ENCODE assay signal across 8 mouse cellular contexts in genomic region chr5:120502147-120502621, GRCm38 (mm10). TPM values are rescaled to one million over a fixed set of nuclear protein-coding genes. Genes with fewer than 3 reads are reported as not detected.
A peak's percentile ranks its signal among the peaks of the same experiment; 100 is the strongest.
DNase-seq lines count a peak whose midpoint lies in the region; ATAC-seq lines count a peak whose summit lies in the region.

No protein-coding gene starts in this region.

- WGBS in heart, embryonic 14.5 days = 52% methylated on average over 9 of the region's 9 CpGs
- WGBS in hindbrain, embryonic 12.5 days = 70% methylated on average over 9 of the region's 9 CpGs
- 58% methylated on average over 9 of the region's 9 CpGs for WGBS in liver, embryonic 11.5 days
- WGBS in stomach, embryonic 16.5 days = 56% methylated on average over 9 of the region's 9 CpGs

- peak overlapping the region; percentile 93 for H3K9ac ChIP-seq in heart, embryonic 14.5 days (ENCODE audit: low read length)
- peak overlapping the region; percentile 88; the same call in 1 of the 2 replicates for H3K9ac ChIP-seq in hindbrain, embryonic 12.5 days
- peak overlapping the region; percentile 81; the same call in 1 of the 2 replicates for H3K9ac ChIP-seq in liver, embryonic 11.5 days (ENCODE audit: low read depth, low read length)
- H3K9ac ChIP-seq in stomach, embryonic 16.5 days (ENCODE audit: low read length) = peak overlapping the region; percentile 96

- DNase-seq in heart, postnatal 4 days = no peak
- peak; percentile 73 for DNase-seq in MN1 (ENCODE audit: low spot score)
- no peak for DNase-seq in liver, embryonic 11.5 days (ENCODE audit: low spot score)

- H3K4me1 ChIP-seq in heart, embryonic 14.5 days (ENCODE audit: control insufficient read depth in 2 of 2, insufficient read depth in 2 of 2, low read length in 2 of 2) = peaks cover 10 to 23% of the 10 kb centered on the region in 2 experiments
- H3K4me1 ChIP-seq in hindbrain, embryonic 12.5 days = peaks cover 19% of the 10 kb centered on the region
- H3K4me1 ChIP-seq in liver, embryonic 11.5 days (replicated peaks; ENCODE audit: control insufficient read depth, insufficient read depth, low read length) = peaks cover 15% of the 10 kb centered on the region
- H3K4me1 ChIP-seq in stomach, embryonic 16.5 days (ENCODE audit: control insufficient read depth, insufficient read depth, low read length) = peaks cover 17% of the 10 kb centered on the region

- no peak for ATAC-seq in heart, embryonic 14.5 days (ENCODE audit: insufficient number of reproducible peaks, insufficient read depth, low FRiP score, low read depth)
- no peak for ATAC-seq in hindbrain, embryonic 12.5 days (ENCODE audit: low FRiP score)
- ATAC-seq in liver, embryonic 11.5 days (replicated peaks; ENCODE audit: low FRiP score) = no peak
- ATAC-seq in stomach, embryonic 16.5 days (ENCODE audit: insufficient read depth, low FRiP score) = no peak
- ATAC-seq in erythroid progenitor cell, adult 5-6 weeks (replicated peaks; ENCODE audit: low FRiP score, poor library complexity, severe bottlenecking) = no peak
- ATAC-seq in activated CD4-positive, CD25-positive, alpha-beta regulatory T cell, adult 4 months = no peak

- H3K9me3 ChIP-seq in heart, embryonic 14.5 days (ENCODE audit: control insufficient read depth, low read length) = no peaks in the 10 kb centered on the region
- H3K9me3 ChIP-seq in hindbrain, embryonic 12.5 days (replicated peaks) = no peaks in the 10 kb centered on the region
- H3K9me3 ChIP-seq in liver, embryonic 11.5 days (ENCODE audit: control insufficient read depth, low read length) = no peaks in the 10 kb centered on the region
- H3K9me3 ChIP-seq in stomach, embryonic 16.5 days (replicated peaks; ENCODE audit: control insufficient read depth, low read length) = no peaks in the 10 kb centered on the region

- no peaks in the 10 kb centered on the region for H3K27me3 ChIP-seq in heart, embryonic 14.5 days (ENCODE audit: control insufficient read depth, insufficient read depth, low read length)
- H3K27me3 ChIP-seq in hindbrain, embryonic 12.5 days = no peaks in the 10 kb centered on the region
- H3K27me3 ChIP-seq in liver, embryonic 11.5 days (replicated peaks; ENCODE audit: control insufficient read depth, insufficient read depth, low read length) = no peaks in the 10 kb centered on the region
- H3K27me3 ChIP-seq in stomach, embryonic 16.5 days (ENCODE audit: control insufficient read depth, insufficient read depth, low read length) = no peaks in the 10 kb centered on the region

- H3K27ac ChIP-seq in heart, embryonic 14.5 days (replicated peaks in 1 of 2; ENCODE audit: control insufficient read depth in 1 of 2, insufficient read depth in 1 of 2, low read depth in 2 of 2, low read length in 2 of 2) = no peak overlapping the region
- H3K27ac ChIP-seq in hindbrain, embryonic 12.5 days = no peak overlapping the region
- H3K27ac ChIP-seq in liver, embryonic 11.5 days (ENCODE audit: low read depth, low read length) = no peak overlapping the region
- no peak overlapping the region for H3K27ac ChIP-seq in stomach, embryonic 16.5 days (ENCODE audit: low read length)

- H3K4me2 ChIP-seq in heart, embryonic 14.5 days (ENCODE audit: low read length) = peak overlapping the region; percentile 95
- peak overlapping the region; percentile 94 for H3K4me2 ChIP-seq in hindbrain, embryonic 12.5 days (replicated peaks)
- H3K4me2 ChIP-seq in liver, embryonic 11.5 days = peak overlapping the region; percentile 97
- peak overlapping the region; percentile 90 for H3K4me2 ChIP-seq in stomach, embryonic 16.5 days (ENCODE audit: low read depth, low read length)

- peaks cover 9% of the 10 kb centered on the region for H3K36me3 ChIP-seq in heart, embryonic 14.5 days (ENCODE audit: control insufficient read depth, insufficient read depth, low read length)
- 0 out of 2 replicates have a peak, but pooled peaks cover 6% of the 10 kb centered on the region for H3K36me3 ChIP-seq in hindbrain, embryonic 12.5 days
- 0 out of 2 replicates have a peak, but pooled peaks cover 1% of the 10 kb centered on the region for H3K36me3 ChIP-seq in liver, embryonic 11.5 days (ENCODE audit: control insufficient read depth, insufficient read depth, low read length)
- no peaks in the 10 kb centered on the region for H3K36me3 ChIP-seq in stomach, embryonic 16.5 days (ENCODE audit: control insufficient read depth, insufficient read depth, low read length)

- H3K4me3 ChIP-seq in heart, embryonic 14.5 days (ENCODE audit: control insufficient read depth in 1 of 2, insufficient read depth in 1 of 2, low read depth in 1 of 2, low read length in 2 of 2) = peak overlapping the region; percentile 83 to 94
- peak overlapping the region; percentile 91 for H3K4me3 ChIP-seq in hindbrain, embryonic 12.5 days
- peak overlapping the region; percentile 91 for H3K4me3 ChIP-seq in liver, embryonic 11.5 days (ENCODE audit: low read depth, low read length)
- H3K4me3 ChIP-seq in stomach, embryonic 16.5 days (replicated peaks; ENCODE audit: low read length) = peak overlapping the region; percentile 93

RNA-seq across cellular contexts. Expression of gene Plbd2, which starts 1.2 kb away (rescaled TPM):
- 35.1 and 36.1 TPM in 2 replicates for polyA plus RNA-seq in heart, embryonic 14.5 days (2014; fragmentation: Nextera tagmentation; extraction: Ambion mirVana)
- 10 to 100 TPM; 38.0 to 38.3 TPM for total RNA-seq in heart, postnatal 4 days (2021)
- 42.0 and 44.7 TPM in 2 replicates for polyA plus RNA-seq in hindbrain, embryonic 12.5 days (2016; fragmentation: Nextera tagmentation; extraction: Ambion mirVana)
- 32.8 and 35.1 TPM in 2 replicates for polyA plus RNA-seq in liver, embryonic 11.5 days (2014; fragmentation: Nextera tagmentation; extraction: Ambion mirVana)
- 37.1 and 40.3 TPM in 2 replicates for polyA plus RNA-seq in stomach, embryonic 16.5 days (2015; fragmentation: Nextera tagmentation; extraction: Ambion mirVana)
- total RNA-seq in erythroid progenitor cell, adult 5-6 weeks (2015; ENCODE audit: low replicate concordance) = 1.1 and 2.1 TPM in 2 replicates
- total RNA-seq in erythroid progenitor cell, adult 5-6 weeks (2017; ENCODE audit: low replicate concordance) = 2.0 and 3.9 TPM in 2 replicates
- polyA plus RNA-seq in activated CD4-positive, CD25-positive, alpha-beta regulatory T cell, adult 4 months (2017; shearing (Covaris generic)) = 1 to 10 TPM; 3.8 to 4.7 TPM

RNA-seq across cellular contexts. Expression of gene Slc8b1, which starts 8.8 kb away (rescaled TPM):
- 3.1 TPM in 2 replicates for polyA plus RNA-seq in heart, embryonic 14.5 days (2014; fragmentation: Nextera tagmentation; extraction: Ambion mirVana)
- 1 to 10 TPM; 8.7 to 9.3 TPM for total RNA-seq in heart, postnatal 4 days (2021)
- 3.5 and 4.0 TPM in 2 replicates for polyA plus RNA-seq in hindbrain, embryonic 12.5 days (2016; fragmentation: Nextera tagmentation; extraction: Ambion mirVana)
- polyA plus RNA-seq in liver, embryonic 11.5 days (2014; fragmentation: Nextera tagmentation; extraction: Ambion mirVana) = 5.1 and 5.5 TPM in 2 replicates
- polyA plus RNA-seq in stomach, embryonic 16.5 days (2015; fragmentation: Nextera tagmentation; extraction: Ambion mirVana) = 8.6 and 9.2 TPM in 2 replicates
- total RNA-seq in erythroid progenitor cell, adult 5-6 weeks (2015; ENCODE audit: low replicate concordance) = 3.4 and 5.0 TPM in 2 replicates
- 3.0 and 6.7 TPM in 2 replicates for total RNA-seq in erythroid progenitor cell, adult 5-6 weeks (2017; ENCODE audit: low replicate concordance)
- 1 to 10 TPM; 4.7 to 7.2 TPM for polyA plus RNA-seq in activated CD4-positive, CD25-positive, alpha-beta regulatory T cell, adult 4 months (2017; shearing (Covaris generic))

RNA-seq across cellular contexts. Expression of gene Sds, which starts 25.9 kb away (rescaled TPM):
- polyA plus RNA-seq in heart, embryonic 14.5 days (2014; fragmentation: Nextera tagmentation; extraction: Ambion mirVana) = not detected in 2 replicates
- total RNA-seq in heart, postnatal 4 days (2021) = not detected
- polyA plus RNA-seq in hindbrain, embryonic 12.5 days (2016; fragmentation: Nextera tagmentation; extraction: Ambion mirVana) = not detected in 2 replicates
- polyA plus RNA-seq in liver, embryonic 11.5 days (2014; fragmentation: Nextera tagmentation; extraction: Ambion mirVana) = not detected in 2 replicates
- 0.18 and 0.70 TPM in 2 replicates for polyA plus RNA-seq in stomach, embryonic 16.5 days (2015; fragmentation: Nextera tagmentation; extraction: Ambion mirVana)
- total RNA-seq in erythroid progenitor cell, adult 5-6 weeks (2015; ENCODE audit: low replicate concordance) = not detected in 2 replicates
- total RNA-seq in erythroid progenitor cell, adult 5-6 weeks (2017; ENCODE audit: low replicate concordance) = not detected in 2 replicates
- not detected for polyA plus RNA-seq in activated CD4-positive, CD25-positive, alpha-beta regulatory T cell, adult 4 months (2017; shearing (Covaris generic))

RNA-seq across cellular contexts. Expression of gene Sdsl, which starts 29.6 kb away (rescaled TPM):
- polyA plus RNA-seq in heart, embryonic 14.5 days (2014; fragmentation: Nextera tagmentation; extraction: Ambion mirVana) = 14.1 and 14.4 TPM in 2 replicates
- total RNA-seq in heart, postnatal 4 days (2021) = 10 to 100 TPM; 12.2 to 12.4 TPM
- polyA plus RNA-seq in hindbrain, embryonic 12.5 days (2016; fragmentation: Nextera tagmentation; extraction: Ambion mirVana) = 5.4 and 7.5 TPM in 2 replicates
- polyA plus RNA-seq in liver, embryonic 11.5 days (2014; fragmentation: Nextera tagmentation; extraction: Ambion mirVana) = 2.3 and 2.5 TPM in 2 replicates
- polyA plus RNA-seq in stomach, embryonic 16.5 days (2015; fragmentation: Nextera tagmentation; extraction: Ambion mirVana) = 16.4 and 16.7 TPM in 2 replicates
- 4.2 TPM in 1 of 2 replicates, not detected in the other for total RNA-seq in erythroid progenitor cell, adult 5-6 weeks (2015; ENCODE audit: low replicate concordance)
- total RNA-seq in erythroid progenitor cell, adult 5-6 weeks (2017; ENCODE audit: low replicate concordance) = 2.7 and 4.8 TPM in 2 replicates
- not detected for polyA plus RNA-seq in activated CD4-positive, CD25-positive, alpha-beta regulatory T cell, adult 4 months (2017; shearing (Covaris generic))
